Mouse (Mus musculus) lung, postnatal 10 days (tissue): ENCODE results near the gene Epha3.

Source experiments
- DNase-seq: peaks from one replicate; pipeline ENCODE4 v3.0.0; 2021

Epha3 gene

GRCm38 (mm10) chr16:63863913-63864330 is at the start of gene Epha3:
Gene Epha3 (minus strand): TSS chr16:63864175.
- DNase-seq: peak; percentile 78

DNA sequence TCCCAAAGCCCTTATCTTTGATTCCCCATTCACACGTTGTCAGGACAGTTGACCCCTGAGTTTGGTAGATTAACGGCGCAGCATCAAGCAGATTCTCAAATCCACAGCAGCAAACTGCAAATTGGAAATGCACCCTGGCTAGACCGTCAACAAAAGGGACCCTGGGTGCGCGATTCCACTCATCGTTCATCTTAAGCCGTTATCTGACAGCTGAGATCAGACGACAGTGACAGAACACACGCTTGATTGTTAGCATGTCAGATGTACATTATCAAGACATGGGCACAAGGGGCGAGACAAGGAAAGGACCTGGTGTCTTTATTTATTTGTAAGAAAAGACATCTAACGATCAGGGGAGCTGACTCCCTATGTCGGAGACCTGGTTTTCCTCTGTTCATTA is 39.5 kb upstream of the Epha3 start:
- no peak for DNase-seq

DNA sequence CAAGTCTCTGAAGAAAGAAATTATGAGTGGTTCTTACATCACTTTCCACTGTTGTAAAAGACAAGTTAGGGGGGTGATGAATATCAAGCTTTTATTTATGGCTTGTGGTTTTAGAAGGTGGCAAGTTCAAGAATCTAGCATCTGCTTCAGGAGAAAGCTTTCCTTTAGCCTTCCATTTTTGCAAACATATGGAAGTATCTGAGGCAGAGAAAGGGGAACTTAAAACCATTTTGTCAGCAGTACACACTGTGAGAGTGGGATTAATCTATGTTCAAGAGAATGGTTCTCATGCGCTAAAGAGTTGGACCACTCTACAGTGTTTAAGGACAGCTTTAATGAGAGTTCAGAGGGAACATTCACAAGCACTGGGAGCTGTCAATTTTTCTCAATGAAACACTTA is 17.2 kb upstream of the Epha3 start:
- no peak for DNase-seq

DNA sequence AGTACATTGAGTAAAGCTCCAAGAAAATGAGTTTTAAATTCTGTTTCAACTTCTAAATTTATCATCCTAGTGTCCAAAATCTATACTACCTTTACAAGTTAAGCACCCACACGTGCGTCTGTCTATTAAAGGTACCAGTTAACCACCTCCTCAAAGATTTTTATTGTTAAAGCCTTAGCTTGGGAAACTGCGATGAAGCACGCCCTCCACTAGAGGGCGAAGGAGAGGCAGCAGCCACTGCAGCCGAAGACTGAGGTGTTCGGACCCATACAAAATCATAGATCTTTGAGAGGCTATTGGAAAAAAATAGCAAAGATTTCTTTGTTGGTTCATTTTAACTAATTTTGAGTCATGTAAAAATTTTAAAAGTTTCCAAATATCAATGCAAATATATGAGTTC is 8.3 kb upstream of the Epha3 start:
- peak; percentile 22 for DNase-seq

DNA sequence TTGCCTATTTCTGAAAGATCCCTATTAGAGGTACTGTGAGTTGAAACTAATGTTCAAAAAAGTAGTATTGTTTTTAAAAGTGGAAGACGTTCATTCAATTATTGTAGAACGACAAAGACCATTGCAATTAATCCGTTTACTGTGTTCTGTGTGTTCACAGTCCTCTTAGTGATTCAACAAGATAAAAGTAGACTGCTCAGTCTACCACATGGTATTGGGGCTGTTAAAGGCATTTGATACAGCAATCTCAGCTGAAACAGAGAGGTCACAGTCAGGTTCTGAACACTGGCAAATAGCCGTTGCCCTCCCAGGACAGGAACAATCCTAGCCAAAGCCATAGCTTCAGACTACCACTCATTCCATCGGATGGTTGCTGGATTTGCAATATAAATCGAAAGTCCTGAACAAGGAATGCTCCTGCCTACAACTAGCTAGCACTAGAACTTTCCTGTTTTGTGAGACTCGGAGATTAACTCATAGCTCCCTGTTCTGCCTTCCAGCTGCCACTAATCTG is 545 bp upstream of the Epha3 start:
- no peak for DNase-seq

- no peak for DNase-seq
Observed at GRCm38 (mm10) chr16:63863181-63863580, 794 bp downstream of the Epha3 start.

- DNase-seq: peak; percentile 17
Observed at GRCm38 (mm10) chr16:63857561-63857960, 6.4 kb downstream of the Epha3 start.

DNA sequence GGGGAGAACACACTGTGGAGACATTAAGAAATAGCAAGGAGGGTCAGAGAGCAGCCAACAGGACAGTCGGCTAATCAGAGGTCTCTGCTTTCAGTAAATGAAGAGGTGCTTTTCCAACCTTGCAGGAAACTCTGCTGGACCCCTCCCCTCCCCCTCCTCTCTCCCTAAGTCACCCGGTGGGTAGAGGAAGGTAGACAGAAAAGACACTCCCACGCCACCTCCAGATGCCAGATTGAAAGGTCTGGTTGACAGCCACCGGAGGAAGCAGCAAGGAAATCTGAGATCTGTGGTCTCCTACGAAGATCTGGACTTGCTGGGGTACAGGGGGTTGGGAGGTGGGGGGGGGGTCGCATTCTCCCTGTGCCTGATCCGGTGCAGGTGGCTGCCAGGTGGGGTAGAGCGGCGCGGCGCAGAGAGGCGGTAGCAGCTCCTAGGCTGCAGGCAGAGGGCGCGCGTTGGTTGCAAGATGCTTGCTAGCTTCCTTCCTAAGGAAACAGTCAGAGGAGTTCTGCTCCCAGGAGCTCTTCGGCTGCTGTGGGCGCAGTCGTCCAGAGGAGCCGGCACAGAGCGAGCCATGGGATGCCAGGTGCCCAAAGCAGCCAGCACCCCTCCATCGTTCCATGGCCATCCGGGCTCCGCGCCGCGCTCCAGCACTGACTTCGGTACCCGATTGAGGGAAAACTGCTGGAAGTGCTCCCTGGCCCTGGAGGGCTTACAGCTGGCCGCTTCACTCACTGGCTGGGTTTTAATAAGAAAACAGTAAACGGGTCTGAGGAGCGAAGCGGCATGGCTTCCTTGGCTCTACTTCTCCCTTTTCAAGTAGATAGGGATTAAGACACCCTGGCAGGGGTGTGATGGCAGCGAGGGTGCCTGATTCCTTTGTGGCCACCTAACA is 7.1 kb downstream of the Epha3 start:
- peak; percentile 68 for DNase-seq

DNA sequence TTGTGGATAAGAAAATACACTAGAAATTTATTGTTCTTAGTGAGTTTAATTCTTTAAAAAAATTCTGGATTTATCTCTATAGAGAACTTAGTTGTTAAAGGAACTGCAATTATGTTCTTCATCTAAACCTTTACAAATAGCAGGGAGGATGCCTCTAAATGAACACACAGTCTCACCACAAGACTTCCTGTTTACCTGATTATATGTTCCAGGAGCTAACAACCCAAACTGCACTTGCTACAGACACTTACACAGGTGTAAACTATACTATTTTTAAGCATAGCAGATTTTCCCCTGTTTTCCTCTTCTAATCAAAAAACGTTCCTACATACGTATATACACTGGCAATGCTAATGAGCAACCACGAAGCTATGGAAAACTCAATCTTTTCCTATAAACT is 13.7 kb downstream of the Epha3 start:
- no peak for DNase-seq

DNA sequence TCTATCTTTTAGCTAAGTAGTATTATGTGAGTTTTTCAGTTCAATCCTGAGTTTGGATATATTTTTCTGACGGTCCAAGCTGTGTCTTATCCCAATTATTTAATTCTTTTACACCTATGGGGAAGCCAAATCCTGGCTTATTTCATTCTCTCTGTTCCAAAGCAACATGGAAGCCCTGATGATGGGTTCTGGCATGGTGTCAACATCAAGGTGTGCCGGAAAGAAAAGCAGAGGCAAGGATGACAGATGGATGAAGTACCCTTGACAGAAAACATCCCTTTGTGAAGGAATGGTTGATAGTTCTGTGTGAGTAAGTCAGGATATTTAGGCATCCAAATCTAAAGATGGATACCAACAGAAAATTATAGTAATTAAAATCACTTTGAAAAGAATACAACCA is 21.1 kb downstream of the Epha3 start:
- DNase-seq: no peak

- DNase-seq: no peak
Observed at GRCm38 (mm10) chr16:63837466-63837865, 26.5 kb downstream of the Epha3 start.

DNA sequence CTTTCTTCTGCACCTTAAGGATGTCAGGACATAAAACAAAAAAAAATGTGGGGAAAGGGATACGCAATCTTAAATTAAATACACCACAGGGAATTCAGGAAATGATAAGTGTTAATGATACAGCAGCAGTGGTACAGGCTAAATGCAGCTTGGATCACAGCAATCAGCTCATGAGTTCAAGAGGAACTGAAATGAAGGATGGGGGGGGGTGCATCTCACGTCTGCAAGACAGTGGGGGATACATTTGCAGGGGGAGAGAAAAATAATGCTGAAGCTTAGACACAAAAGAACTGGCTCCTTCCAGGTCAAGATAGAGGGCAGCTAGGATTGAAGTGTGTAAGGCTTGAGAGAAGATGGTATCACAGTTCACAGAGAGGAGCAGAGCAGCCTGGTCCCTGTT is 42.8 kb downstream of the Epha3 start:
- DNase-seq: no peak

DNA sequence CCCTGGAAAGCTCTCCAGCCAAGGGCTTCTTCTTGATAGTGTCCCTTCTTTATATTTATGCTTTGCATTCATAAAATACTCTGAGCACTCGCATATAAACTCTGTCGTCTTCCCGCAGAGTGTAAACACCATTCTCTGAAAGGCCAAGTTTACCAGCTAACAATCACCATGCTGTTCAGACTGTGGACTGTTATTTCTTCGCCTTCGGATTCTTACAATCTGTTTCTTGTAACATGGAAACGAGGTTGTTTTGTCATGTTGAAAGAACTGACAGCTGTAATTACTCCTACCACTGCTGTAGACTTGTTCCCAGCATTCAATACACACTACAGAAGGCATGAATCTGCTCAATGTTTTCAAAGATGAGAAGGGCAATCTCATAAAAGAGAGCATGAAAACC is 46.4 kb downstream of the Epha3 start:
- DNase-seq: peak; percentile 4

DNA sequence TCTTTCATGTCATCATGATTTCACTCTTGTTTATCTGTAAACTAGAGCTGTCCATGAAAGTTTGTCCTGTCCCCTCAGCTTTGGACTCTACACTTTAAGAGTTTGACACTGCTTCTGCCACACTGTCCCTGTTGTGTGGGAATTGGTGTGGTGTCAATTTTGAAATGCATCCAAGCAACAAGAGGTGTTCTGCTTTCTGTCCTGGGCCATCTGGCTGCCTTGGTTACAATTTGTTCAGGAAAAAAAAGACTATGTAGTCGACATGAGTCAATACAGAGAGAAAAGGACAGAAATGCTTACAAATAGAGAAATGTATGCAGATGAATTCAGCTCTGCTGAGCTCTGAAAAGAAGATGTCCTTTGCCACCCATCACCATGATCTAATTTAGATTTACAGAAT is 47.3 kb downstream of the Epha3 start:
- DNase-seq: no peak

GRCm38 (mm10) chr16:63809871-63810270 is 54.1 kb downstream of the Epha3 start:
- no peak for DNase-seq

- DNase-seq: no peak
Observed at GRCm38 (mm10) chr16:63808991-63809390, 55.0 kb downstream of the Epha3 start.

DNA sequence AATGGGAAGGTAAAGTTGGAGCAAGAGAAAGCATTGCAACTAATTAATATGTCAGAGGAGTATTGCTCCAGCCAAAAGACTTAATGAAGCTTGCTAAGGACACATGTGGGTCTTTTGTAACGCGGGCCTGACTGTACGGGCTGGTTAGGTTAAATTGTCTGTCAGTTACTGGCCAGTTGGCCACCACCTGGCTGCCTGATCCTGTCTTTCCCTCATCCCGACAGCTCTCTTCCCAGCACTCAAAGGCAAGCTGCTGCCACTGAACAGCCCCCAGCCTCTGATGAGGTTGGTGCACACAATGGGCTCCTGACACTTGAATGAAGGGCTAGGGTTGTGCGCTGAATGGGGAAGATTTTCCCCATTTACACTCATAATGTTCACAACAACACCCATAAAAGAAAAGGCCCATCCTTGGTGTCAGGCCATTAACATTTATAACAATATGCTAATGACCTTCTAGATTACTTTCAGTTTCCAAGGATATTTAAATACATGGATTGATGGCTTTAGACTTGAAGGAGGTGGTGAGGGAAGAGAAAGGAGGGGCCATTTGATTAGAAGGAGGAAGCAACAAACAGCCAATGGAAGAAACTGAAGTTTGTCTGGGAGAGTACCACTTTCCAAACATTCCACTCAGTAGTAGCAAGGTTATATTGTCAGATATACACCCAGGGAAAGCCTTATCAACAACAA is 57.4 kb downstream of the Epha3 start:
- DNase-seq: no peak

GRCm38 (mm10) chr16:63806025-63806424 is 58.0 kb downstream of the Epha3 start:
- no peak for DNase-seq

GRCm38 (mm10) chr16:63801436-63801835 is 62.5 kb downstream of the Epha3 start:
- peak; percentile 25 for DNase-seq

DNA sequence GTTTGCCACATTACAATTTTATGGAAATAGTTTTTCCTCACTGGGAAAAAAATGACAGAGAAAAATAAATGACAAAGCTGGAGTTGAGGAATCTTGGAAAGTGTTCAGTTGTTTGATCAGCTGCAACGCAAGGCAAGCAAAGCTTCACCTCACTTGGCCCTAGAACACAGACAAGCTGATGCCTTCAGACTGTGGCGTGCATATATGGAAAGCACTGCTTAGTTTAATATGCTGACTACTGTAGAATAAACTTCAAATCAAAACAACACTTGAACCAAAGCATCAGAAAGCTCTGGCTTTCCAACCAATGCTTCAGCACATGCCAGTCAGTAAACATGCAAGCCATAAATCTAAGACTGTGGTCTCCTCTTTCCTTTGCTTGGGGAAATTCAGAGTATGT is 65.6 kb downstream of the Epha3 start:
- no peak for DNase-seq

GRCm38 (mm10) chr16:63794292-63794691 is 69.7 kb downstream of the Epha3 start:
- DNase-seq: no peak

GRCm38 (mm10) chr16:63793805-63794204 is 70.2 kb downstream of the Epha3 start:
- DNase-seq: no peak

DNA sequence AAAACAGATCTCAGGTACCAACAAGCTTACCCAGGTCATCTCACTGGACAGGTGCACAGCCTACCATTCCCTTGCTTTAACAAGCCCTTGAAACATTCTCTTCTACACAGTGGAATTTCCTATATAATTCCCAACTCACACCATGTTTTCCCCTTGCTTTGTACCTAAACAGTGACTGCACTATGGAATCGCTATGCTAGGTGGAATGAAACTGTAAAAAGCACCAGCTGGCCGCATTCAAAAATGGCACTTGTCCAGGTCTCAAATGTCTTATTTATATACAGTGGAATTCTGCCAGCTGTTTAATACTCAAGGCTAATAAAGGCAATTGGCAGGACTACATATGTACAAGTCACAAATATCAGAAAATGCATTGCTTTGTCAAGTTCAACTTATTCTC is 71.9 kb downstream of the Epha3 start:
- no peak for DNase-seq

DNA sequence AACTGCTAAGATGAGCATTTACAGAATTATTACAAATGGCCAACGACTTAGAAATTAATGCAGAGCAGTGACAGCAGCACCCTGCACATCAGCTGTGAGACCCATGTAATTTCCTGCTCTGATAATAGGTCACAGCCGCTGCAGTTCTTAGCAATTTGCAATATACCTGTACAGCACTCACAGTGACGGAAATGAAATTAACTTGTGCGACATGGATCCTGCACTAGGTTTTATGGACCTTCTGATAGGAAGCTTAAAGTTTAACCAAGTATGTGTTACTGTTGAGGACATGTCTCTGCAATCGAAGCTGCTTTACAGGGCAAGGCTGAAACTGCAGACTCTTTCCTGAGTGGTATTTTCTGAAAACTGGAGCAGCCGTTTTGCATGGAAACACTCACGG is 80.4 kb downstream of the Epha3 start:
- no peak for DNase-seq
